Mouse (Mus musculus) neural tube, embryonic 15.5 days (tissue): ENCODE data around the gene Fstl1. TPM values are rescaled to one million over a fixed set of nuclear protein-coding genes. Genes with fewer than 3 reads are reported as not detected.

ENCODE experiments used
- ATAC-seq: fragments of 200-750 bp; cut with Nextera tagmentation; 2 replicates; pipeline ENCODE4 v1.8.0; 2017; ENCODE audit warnings: mild to moderate bottlenecking, moderate TSS enrichment, moderate library complexity; ENCODE audit not compliant: low FRiP score
- H3K27ac ChIP-seq: fragments of 300-500 bp; sonication (generic); replicated peaks from 2 replicates; pipeline ENCODE4 v1.5.1; 2015; ENCODE audit warnings: mild to moderate bottlenecking, inconsistent platforms
- H3K27me3 ChIP-seq: fragments of 300-500 bp; sonication (generic); replicated peaks from 2 replicates; pipeline ENCODE4 v1.6.1; 2015; ENCODE audit warnings: inconsistent platforms
- H3K36me3 ChIP-seq: fragments of 300-500 bp; sonication (generic); 2 replicates; pipeline ENCODE4 v1.6.1; 2015; ENCODE audit warnings: inconsistent platforms
- H3K4me1 ChIP-seq: fragments of 300-500 bp; sonication (generic); 2 replicates; pipeline ENCODE4 v1.6.1; 2015; ENCODE audit warnings: inconsistent platforms
- H3K4me2 ChIP-seq: fragments of 300-500 bp; sonication (generic); 2 replicates; pipeline ENCODE4 v1.6.1; 2015; ENCODE audit warnings: inconsistent platforms, mild to moderate bottlenecking, moderate library complexity
- H3K4me3 ChIP-seq: fragments of 300-500 bp; sonication (generic); replicated peaks from 2 replicates; pipeline ENCODE4 v1.5.1; 2015; ENCODE audit warnings: mild to moderate bottlenecking, inconsistent platforms
- H3K9ac ChIP-seq: fragments of 300-500 bp; sonication (generic); replicated peaks from 2 replicates; pipeline ENCODE4 v1.6.1; 2015; ENCODE audit warnings: mild to moderate bottlenecking, inconsistent platforms
- H3K9me3 ChIP-seq: fragments of 300-500 bp; sonication (generic); replicated peaks from 2 replicates; pipeline ENCODE4 v1.6.1; 2016; ENCODE audit warnings: inconsistent platforms
- WGBS: fragments of 180-500 bp; shearing (Covaris S2); methylation state at CpG from one replicate; pipeline ENCODE4 v1.1.7; 2015; ENCODE audit warnings: mixed read lengths; 5-methylcytosine and 5-hydroxymethylcytosine counted together
- polyA plus RNA-seq: library from polyadenylated mRNA; unstranded; fragments of >200 nt; fragmentation: Nextera tagmentation; extraction: Ambion mirVana; gene quantifications from 2 replicates; pipeline ENCODE4 v1.2.1, GENCODE M21; 2015

The Fstl1 gene
- polyA plus RNA-seq, 1 experiment from 2014 or later: 123 TPM

DNA sequence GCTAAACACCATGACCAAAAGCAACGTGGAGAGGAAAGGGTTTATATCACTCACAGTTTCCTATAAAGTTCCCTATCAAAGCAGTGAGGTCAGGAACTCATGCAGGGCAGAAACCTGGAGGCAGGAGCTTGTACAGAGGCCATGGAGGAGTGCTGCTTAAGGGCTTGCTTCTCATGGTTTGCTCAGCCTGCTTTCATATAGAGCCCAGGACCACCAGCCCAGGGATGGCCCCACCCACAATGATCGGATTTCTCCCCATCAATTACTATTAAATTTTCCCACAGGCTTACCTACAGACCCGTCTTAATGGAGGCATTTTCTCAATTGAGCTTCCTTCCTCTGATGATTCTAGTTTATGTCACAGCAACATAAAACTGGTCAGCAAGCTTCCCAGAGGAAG is 60.9 kb downstream of the Fstl1 start:
- peaks cover 13% of the 10 kb centered on the region; the same call in 1 of the 2 replicates for H3K36me3 ChIP-seq
- H3K9me3 ChIP-seq: no peaks in the 10 kb centered on the region
- H3K9ac ChIP-seq: no peak overlapping the region
- 79% methylated on average over 3 of the region's 3 CpGs for WGBS
- H3K4me1 ChIP-seq: no peaks in the 10 kb centered on the region
- no peak overlapping the region for H3K27ac ChIP-seq
- ATAC-seq: no peak
- no peak overlapping the region for H3K4me3 ChIP-seq
- no peaks in the 10 kb centered on the region for H3K27me3 ChIP-seq
- H3K4me2 ChIP-seq: no peak overlapping the region

DNA sequence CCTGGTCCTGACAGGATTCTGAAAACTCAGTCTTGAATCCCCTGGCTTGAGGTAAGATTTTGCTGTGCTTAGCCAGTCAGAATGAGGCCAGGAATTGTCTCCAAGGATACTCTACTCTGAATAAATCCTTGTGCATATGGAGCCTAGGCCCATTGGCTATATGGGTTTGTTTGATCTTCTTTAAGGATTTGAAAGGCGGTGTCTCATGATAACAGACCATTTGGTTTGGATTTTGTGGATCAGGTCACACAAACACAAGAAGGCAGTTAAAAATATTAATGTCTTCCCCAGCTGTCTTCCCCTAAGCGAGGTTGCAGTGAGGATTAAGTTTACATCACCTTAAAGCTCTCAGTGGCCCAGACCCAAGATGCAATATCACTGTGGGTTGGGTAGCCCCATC is 65.8 kb downstream of the Fstl1 start:
- no peaks in the 10 kb centered on the region for H3K4me1 ChIP-seq
- no peaks in the 10 kb centered on the region for H3K9me3 ChIP-seq
- no peak overlapping the region for H3K4me2 ChIP-seq
- H3K27ac ChIP-seq: no peak overlapping the region
- 82% methylated on average over 2 of the region's 2 CpGs for WGBS
- no peak for ATAC-seq
- H3K36me3 ChIP-seq: no peaks in the 10 kb centered on the region
- H3K27me3 ChIP-seq: no peaks in the 10 kb centered on the region
- no peak overlapping the region for H3K9ac ChIP-seq
- no peak overlapping the region for H3K4me3 ChIP-seq

DNA sequence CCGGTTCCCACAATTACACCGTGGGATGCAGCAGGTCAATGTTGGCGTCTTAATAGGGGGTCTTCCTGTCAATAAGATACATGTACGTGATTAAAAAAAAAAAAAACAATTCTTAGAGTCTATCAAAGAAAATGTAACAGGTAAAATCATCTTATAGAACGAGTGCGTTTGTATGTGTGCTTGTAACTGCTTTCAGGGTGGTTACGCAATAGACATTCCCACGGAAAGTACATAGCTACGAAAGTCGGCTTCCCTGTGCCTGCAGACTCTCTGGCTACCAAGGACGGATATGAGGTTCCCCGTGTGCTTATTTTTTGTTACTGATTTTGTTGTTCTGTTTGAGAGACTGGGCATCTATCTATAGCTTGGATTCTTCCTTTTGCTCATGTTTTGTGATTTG is 67.1 kb downstream of the Fstl1 start:
- 89% methylated on average over 12 of the region's 12 CpGs for WGBS
- Histone ChIP-seq H3K4me3 (no peak overlapping the region), H3K27ac (no peak overlapping the region), H3K4me2 (no peak overlapping the region), H3K36me3 (no peaks in the 10 kb centered on the region), H3K9me3 (no peaks in the 10 kb centered on the region), H3K4me1 (no peaks in the 10 kb centered on the region), H3K9ac (no peak overlapping the region), H3K27me3 (no peaks in the 10 kb centered on the region)
- ATAC-seq: no peak

DNA sequence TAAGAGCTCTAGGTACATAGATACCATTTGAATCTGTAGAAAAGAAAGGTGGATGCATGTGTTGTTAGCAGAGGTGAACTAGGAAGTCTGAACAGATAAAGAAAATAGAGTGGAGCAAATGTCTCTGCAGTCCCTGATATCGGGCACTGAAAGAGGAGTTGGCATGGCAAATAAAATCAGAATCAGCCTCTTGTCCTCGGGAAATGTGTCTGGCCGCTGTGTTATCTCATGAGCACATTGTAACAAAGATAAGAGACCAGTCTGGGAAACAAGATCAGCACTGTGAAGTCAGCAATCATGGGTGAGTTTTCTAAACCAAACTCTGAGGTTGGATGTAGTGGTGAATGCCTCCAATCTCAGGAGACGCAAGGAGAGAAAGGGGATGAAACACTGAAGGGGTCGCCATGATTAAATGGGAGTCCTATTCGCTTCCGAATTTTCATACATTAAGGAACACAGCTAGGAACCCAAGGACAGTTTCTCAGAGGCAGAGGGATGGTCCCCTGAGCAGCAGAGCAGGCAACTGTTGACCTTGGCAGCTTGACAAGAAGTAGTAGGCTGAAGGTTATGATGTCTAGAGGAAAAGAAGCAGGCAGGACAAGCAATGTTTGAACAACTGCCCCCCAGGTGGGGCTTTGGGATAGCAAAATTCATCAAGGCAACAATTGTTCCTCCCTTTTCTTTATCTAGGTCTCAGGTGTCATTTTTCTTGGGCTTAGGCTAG is 68.7 kb downstream of the Fstl1 start:
- H3K4me2 ChIP-seq: no peak overlapping the region
- WGBS: 90% methylated on average over 7 of the region's 7 CpGs
- no peaks in the 10 kb centered on the region for H3K36me3 ChIP-seq
- ATAC-seq: no peak
- H3K4me1 ChIP-seq: no peaks in the 10 kb centered on the region
- no peak overlapping the region for H3K27ac ChIP-seq
- H3K9ac ChIP-seq: no peak overlapping the region
- H3K9me3 ChIP-seq: no peaks in the 10 kb centered on the region
- no peak overlapping the region for H3K4me3 ChIP-seq
- no peaks in the 10 kb centered on the region for H3K27me3 ChIP-seq

DNA sequence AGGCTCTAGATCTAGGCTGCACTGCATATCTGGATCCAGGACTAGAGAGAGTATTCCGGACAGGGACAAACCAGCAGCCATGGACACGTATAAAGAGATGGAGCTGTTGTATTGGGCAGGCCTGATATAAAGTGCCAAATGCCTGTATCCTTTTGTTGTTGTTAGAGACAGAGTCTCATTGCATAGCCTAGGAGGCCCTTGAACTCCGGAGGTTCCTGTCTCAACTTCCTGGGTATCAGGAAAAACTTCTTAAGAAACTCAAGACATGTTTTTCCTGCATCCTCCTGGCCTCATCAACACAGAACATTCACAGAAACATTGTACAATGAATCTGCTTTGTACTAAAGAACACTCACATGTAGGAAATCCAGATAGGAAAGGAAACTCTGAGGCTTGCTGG is 70.4 kb downstream of the Fstl1 start:
- no peak for ATAC-seq
- H3K36me3 ChIP-seq: no peaks in the 10 kb centered on the region
- no peak overlapping the region for H3K4me3 ChIP-seq
- no peaks in the 10 kb centered on the region for H3K4me1 ChIP-seq
- no peaks in the 10 kb centered on the region for H3K9me3 ChIP-seq
- H3K27me3 ChIP-seq: no peaks in the 10 kb centered on the region
- H3K4me2 ChIP-seq: no peak overlapping the region
- H3K27ac ChIP-seq: no peak overlapping the region
- H3K9ac ChIP-seq: no peak overlapping the region
- 88% methylated on average over 3 of the region's 3 CpGs for WGBS

DNA sequence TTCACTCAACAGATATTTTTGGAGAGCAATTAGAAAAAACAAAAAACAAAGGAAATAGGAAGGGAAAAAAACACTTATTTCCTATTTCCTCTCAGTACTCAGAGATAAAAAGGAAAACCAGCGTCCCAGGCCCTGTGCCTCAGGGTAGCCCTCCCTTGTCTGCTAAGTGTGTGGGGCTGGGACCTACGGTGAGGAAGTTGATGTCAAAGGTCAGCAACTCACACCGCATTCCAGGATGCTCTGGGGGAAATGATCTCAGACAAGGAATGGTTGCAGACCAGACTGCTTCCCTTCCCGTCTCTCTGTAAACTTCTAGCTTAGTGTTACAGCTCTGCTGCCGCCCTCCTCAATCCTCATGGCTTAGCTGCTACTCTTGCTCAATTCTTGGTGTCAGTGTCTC is 74.7 kb downstream of the Fstl1 start:
- Histone ChIP-seq H3K4me2 (no peak overlapping the region), H3K27ac (no peak overlapping the region), H3K36me3 (no peaks in the 10 kb centered on the region), H3K4me3 (no peak overlapping the region), H3K4me1 (no peaks in the 10 kb centered on the region), H3K9me3 (no peaks in the 10 kb centered on the region), H3K9ac (no peak overlapping the region), H3K27me3 (no peaks in the 10 kb centered on the region)
- no peak for ATAC-seq
- WGBS: 59% methylated on average over 5 of the region's 5 CpGs

DNA sequence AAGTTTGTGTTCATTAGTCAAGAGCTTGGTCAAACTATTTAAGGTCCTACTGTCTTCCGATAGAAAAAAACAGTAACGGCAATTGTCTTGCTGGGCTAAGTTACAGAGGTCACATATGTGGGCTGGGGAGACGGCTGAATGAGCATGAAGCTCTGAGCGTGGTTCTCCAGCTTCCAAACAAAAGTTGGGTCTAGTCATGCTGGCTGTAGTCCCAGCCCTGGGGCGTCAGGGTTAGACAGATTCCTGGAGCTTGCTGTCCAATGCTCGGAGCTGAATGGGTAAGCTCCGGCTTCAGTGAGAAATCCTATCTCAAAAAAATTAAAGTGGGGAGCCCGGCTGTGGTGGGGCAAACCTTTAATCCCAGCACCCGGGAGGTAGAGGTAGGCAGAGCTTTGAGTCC is 76.6 kb downstream of the Fstl1 start:
- no peaks in the 10 kb centered on the region for H3K9me3 ChIP-seq
- no peaks in the 10 kb centered on the region for H3K27me3 ChIP-seq
- no peak for ATAC-seq
- no peak overlapping the region for H3K4me2 ChIP-seq
- no peaks in the 10 kb centered on the region for H3K4me1 ChIP-seq
- H3K4me3 ChIP-seq: no peak overlapping the region
- 72% methylated on average over 9 of the region's 9 CpGs for WGBS
- no peak overlapping the region for H3K27ac ChIP-seq
- no peak overlapping the region for H3K9ac ChIP-seq
- no peaks in the 10 kb centered on the region for H3K36me3 ChIP-seq

DNA sequence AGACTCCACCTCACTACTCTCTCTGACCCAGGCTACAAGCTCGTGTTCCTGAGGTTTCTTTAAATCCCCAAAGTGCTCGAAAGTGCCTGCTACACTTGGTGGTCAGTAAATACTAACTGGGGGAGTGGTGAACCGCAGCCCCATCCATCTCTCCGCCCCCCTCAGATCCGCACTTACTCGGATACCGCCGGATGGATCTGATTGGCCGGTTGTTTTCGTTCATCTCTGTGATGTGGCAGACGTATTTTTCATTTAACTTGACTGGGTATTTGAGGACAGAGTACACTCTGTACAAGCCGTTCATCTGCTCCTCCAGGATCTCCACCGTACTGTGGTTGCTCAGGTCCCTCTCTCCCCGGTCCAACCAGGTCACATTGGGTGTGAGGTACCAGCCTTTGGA is 77.4 kb downstream of the Fstl1 start:
- no peak overlapping the region for H3K4me3 ChIP-seq
- no peaks in the 10 kb centered on the region for H3K36me3 ChIP-seq
- no peaks in the 10 kb centered on the region for H3K4me1 ChIP-seq
- 74% methylated on average over 14 of the region's 14 CpGs for WGBS
- no peaks in the 10 kb centered on the region for H3K9me3 ChIP-seq
- H3K4me2 ChIP-seq: no peak overlapping the region
- no peaks in the 10 kb centered on the region for H3K27me3 ChIP-seq
- H3K9ac ChIP-seq: no peak overlapping the region
- H3K27ac ChIP-seq: no peak overlapping the region
- ATAC-seq: no peak

DNA sequence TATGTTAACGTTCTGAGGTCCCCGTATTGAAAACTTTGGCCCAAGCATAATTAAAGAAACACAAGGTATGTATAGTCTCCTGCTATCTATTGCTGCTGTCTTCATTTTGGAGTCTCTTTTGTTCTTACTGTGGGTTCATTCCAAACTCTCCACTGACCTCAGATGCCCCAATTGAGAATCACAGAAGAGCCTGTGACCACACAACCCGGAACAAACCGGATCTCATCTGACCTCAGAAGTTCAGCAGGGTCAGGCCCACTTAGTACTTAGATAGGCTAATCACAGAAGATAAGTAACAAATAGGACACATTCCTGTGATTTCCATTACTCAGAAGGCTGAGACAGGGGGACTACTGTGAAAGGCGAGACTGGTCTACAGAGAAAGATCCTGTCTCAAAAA is 77.9 kb downstream of the Fstl1 start:
- Histone ChIP-seq H3K4me2 (no peak overlapping the region), H3K27me3 (no peaks in the 10 kb centered on the region), H3K4me3 (no peak overlapping the region), H3K36me3 (no peaks in the 10 kb centered on the region), H3K27ac (no peak overlapping the region), H3K9ac (no peak overlapping the region), H3K4me1 (no peaks in the 10 kb centered on the region), H3K9me3 (no peaks in the 10 kb centered on the region)
- no peak for ATAC-seq
- 86% methylated on average over 5 of the region's 5 CpGs for WGBS

DNA sequence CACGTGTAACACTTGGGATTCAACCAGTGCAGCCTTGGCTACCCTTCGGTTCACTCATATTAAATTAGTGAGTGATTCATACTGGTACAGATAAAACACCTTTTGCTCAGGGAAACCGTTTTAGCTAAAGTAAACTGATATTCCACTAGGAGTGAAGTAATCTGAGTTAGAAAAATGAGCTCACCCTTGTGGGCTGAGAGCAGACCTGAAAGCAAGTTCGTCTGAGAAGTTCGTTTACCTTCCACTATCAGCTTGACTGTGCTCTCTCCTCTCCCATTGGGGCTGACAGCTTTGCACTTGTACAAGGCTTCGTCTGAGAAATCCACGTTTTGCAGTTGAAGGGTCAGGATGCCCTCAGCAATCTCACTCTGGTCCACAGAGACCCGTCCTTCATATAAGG is 78.9 kb downstream of the Fstl1 start:
- Histone ChIP-seq H3K4me3 (no peak overlapping the region), H3K36me3 (no peaks in the 10 kb centered on the region), H3K4me1 (no peaks in the 10 kb centered on the region), H3K4me2 (no peak overlapping the region), H3K9ac (no peak overlapping the region), H3K27ac (no peak overlapping the region), H3K27me3 (no peaks in the 10 kb centered on the region), H3K9me3 (no peaks in the 10 kb centered on the region)
- 80% methylated on average over 8 of the region's 8 CpGs for WGBS
- no peak for ATAC-seq

DNA sequence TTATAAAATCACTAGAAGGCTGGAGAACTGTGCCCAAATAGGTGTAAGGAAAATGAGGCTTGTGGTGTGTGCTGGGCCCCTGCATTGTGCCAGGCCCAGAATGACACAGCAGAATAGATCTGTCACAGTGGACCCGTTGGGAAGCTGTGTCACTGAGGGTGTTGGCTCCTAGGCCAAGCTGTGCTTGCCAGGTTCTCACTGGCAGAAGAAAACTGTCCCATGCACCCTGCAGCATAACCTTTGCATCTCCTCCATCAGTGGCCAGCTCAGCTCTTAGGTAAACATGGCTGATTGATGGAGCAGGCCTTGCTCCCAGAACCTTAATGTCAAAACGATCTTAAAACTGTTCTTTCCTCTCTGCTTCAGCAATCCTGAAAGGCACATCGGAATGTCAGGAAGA is 79.7 kb downstream of the Fstl1 start:
- Histone ChIP-seq H3K36me3 (no peaks in the 10 kb centered on the region), H3K9ac (no peak overlapping the region), H3K4me1 (no peaks in the 10 kb centered on the region), H3K9me3 (no peaks in the 10 kb centered on the region), H3K27ac (no peak overlapping the region), H3K4me3 (no peak overlapping the region), H3K27me3 (no peaks in the 10 kb centered on the region), H3K4me2 (no peak overlapping the region)
- ATAC-seq: no peak
- 61% methylated on average over 3 of the region's 3 CpGs for WGBS

DNA sequence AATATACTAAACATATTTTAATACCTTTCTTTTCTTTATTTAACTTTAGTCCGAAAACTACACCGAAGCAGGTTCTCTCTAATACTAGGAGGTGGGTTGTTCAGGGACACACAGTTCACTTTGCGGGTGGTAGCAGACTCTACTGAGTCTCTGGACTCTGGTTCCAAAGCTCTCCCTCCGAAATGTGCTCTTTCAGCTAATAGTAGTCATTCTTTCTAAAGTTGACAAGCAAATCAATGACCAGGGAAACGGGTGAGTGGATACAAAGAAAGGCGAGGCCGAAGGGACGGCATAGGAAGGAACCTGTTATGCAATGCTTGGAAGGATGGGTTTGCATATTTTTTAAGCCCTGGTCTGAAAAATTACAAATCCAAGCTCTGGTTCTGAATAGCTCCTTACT is 80.8 kb downstream of the Fstl1 start:
- Histone ChIP-seq H3K27me3 (no peaks in the 10 kb centered on the region), H3K36me3 (no peaks in the 10 kb centered on the region), H3K4me1 (no peaks in the 10 kb centered on the region), H3K27ac (no peak overlapping the region), H3K9ac (no peak overlapping the region), H3K4me3 (no peak overlapping the region), H3K4me2 (no peak overlapping the region), H3K9me3 (no peaks in the 10 kb centered on the region)
- 51% methylated on average over 8 of the region's 8 CpGs for WGBS
- no peak for ATAC-seq

DNA sequence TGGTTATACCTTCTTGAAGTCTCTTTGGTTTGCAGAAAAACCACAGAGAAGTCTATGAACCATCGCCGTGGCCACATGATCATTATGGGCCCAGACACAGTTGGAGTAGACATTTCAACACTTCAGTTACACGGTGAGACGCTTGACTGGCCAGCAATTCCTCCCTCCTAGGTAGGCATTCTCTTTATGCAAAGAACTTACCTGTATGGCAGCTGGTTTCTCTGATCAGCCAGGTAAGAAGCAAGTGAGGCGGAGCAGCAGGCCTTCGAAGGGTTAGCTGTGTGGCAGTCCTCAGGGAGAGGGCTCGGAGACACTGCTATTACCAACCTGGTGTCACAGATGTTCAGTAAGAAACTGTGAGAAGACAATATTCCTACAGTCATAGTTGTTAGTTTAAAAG is 83.5 kb downstream of the Fstl1 start:
- WGBS: 85% methylated on average over 7 of the region's 7 CpGs
- Histone ChIP-seq H3K4me2 (no peak overlapping the region), H3K36me3 (no peaks in the 10 kb centered on the region), H3K9ac (no peak overlapping the region), H3K4me1 (no peaks in the 10 kb centered on the region), H3K27me3 (no peaks in the 10 kb centered on the region), H3K9me3 (no peaks in the 10 kb centered on the region), H3K4me3 (no peak overlapping the region), H3K27ac (no peak overlapping the region)
- no peak for ATAC-seq
